Mouse (Mus musculus) neural tube, embryonic 12.5 days (tissue): ENCODE results near the gene Fat3. TPM values are rescaled to one million over a fixed set of nuclear protein-coding genes. Genes with fewer than 3 reads are reported as not detected.
A peak's percentile ranks its signal among the peaks of the same experiment; 100 is the strongest.

Experiments
- ATAC-seq: fragments of 200-750 bp; cut with Nextera tagmentation; 2 replicates; pipeline ENCODE4 v1.8.0; 2017; ENCODE audit warnings: low read depth, mild to moderate bottlenecking, moderate TSS enrichment, moderate library complexity; ENCODE audit not compliant: low FRiP score
- H3K27ac ChIP-seq: fragments of 300-500 bp; sonication (generic); 2 replicates; pipeline ENCODE4 v1.5.1; 2016
- H3K27me3 ChIP-seq: fragments of 300-500 bp; sonication (generic); replicated peaks from 2 replicates; pipeline ENCODE4 v1.6.1; 2016; ENCODE audit warnings: mild to moderate bottlenecking
- H3K36me3 ChIP-seq: fragments of 300-500 bp; sonication (generic); 2 replicates; pipeline ENCODE4 v1.6.1; 2016; ENCODE audit warnings: mild to moderate bottlenecking
- H3K4me1 ChIP-seq: fragments of 300-500 bp; sonication (generic); 2 replicates; pipeline ENCODE4 v1.6.1; 2016
- H3K4me2 ChIP-seq: fragments of 300-500 bp; sonication (generic); replicated peaks from 2 replicates; pipeline ENCODE4 v1.6.1; 2016; ENCODE audit warnings: mild to moderate bottlenecking
- H3K4me3 ChIP-seq: fragments of 300-500 bp; sonication (generic); 2 replicates; pipeline ENCODE4 v1.5.1; 2016
- H3K9ac ChIP-seq: fragments of 300-500 bp; sonication (generic); 2 replicates; pipeline ENCODE4 v1.6.1; 2016; ENCODE audit warnings: mild to moderate bottlenecking
- H3K9me3 ChIP-seq: fragments of 300-500 bp; sonication (generic); 2 replicates; pipeline ENCODE4 v1.6.1; 2016; ENCODE audit warnings: mild to moderate bottlenecking
- WGBS: fragments of 180-500 bp; shearing (Covaris S2); methylation state at CpG from one replicate; pipeline ENCODE4 v1.1.7; 2016; 5-methylcytosine and 5-hydroxymethylcytosine counted together
- polyA plus RNA-seq: library from polyadenylated mRNA; unstranded; fragments of >200 nt; fragmentation: Nextera tagmentation; extraction: Ambion mirVana; gene quantifications from 2 replicates; pipeline ENCODE4 v1.2.1, GENCODE M21; 2016

Gene Fat3
- polyA plus RNA-seq, 1 experiment from 2014 or later: 12.2 TPM

DNA sequence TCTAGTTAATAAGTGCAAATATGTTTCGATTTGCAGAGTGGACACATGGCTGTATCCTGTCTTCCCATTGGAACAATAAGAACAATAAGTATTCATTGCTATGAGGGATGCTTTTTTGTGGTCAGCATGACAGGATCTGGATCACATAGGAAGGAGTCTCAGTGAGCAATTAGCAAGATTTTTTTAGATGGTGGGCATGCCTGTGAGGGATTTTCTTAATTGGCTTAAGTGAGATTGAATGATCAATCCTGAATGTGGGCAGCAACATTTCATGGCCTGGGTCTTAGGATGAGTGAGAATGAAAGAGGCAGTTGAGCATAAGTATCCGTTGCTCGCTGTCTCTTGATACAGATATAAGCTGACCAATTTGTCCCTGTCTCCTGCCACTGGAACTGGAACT lies 4.8 kb downstream of the Fat3 start:
- ATAC-seq: no peak
- no peak overlapping the region for H3K4me2 ChIP-seq
- no peaks in the 10 kb centered on the region for H3K9me3 ChIP-seq
- 92% methylated on average over 3 of the region's 3 CpGs for WGBS
- peaks cover 9% of the 10 kb centered on the region; the same call in 1 of the 2 replicates for H3K4me1 ChIP-seq
- H3K36me3 ChIP-seq: no peaks in the 10 kb centered on the region
- no peaks in the 10 kb centered on the region for H3K27me3 ChIP-seq
- no peak overlapping the region for H3K4me3 ChIP-seq
- H3K27ac ChIP-seq: no peak overlapping the region
- no peak overlapping the region for H3K9ac ChIP-seq

DNA sequence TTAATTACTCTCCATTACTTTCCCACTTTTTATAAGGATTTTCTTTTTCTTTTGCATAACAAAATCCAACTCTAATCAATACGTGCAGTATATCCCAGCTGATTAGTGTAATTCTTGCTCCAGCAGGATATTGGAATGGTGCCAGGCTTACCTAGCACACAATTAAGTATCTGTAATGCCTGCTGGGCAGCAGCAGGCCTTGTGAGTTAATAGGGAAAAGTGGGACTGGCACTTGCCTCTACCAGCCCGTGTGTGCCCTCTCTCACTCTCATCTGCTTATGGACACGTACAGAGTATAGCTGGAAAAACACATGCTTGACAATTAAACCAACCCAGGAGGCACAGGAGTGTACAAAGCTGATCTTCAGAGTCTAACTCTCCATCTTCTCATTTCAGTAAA lies 11.4 kb downstream of the Fat3 start:
- no peak overlapping the region for H3K27ac ChIP-seq
- no peak; the same call in 1 of the 2 replicates for ATAC-seq
- H3K4me1 ChIP-seq: peaks cover 35% of the 10 kb centered on the region

DNA sequence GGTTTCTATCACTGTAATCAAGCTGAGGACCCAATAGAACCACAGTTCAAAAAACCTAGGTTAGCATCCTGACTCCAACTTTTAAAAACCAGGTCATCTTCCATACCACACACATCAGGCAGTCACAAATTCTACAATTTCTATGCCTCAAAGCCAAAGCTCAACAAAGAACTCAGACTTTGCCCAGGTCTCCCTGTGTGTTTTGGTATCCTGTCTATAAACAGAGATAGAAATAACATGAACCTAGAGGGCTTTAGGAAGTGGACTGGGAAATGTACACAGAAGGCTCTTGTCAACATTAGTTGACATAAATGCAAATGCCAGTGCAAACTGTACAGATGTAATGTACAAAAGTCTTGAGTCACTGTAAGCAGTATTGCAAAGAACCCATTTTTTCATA lies 13.5 kb downstream of the Fat3 start:
- H3K27ac ChIP-seq: no peak overlapping the region
- no peak for ATAC-seq
- H3K27me3 ChIP-seq: no peaks in the 10 kb centered on the region
- peaks cover 35% of the 10 kb centered on the region for H3K4me1 ChIP-seq
- no peak overlapping the region for H3K9ac ChIP-seq
- H3K9me3 ChIP-seq: no peaks in the 10 kb centered on the region
- H3K4me3 ChIP-seq: no peak overlapping the region
- H3K4me2 ChIP-seq: no peak overlapping the region
- no peaks in the 10 kb centered on the region for H3K36me3 ChIP-seq

More for the DNA sequence above, 11.4 kb downstream of the Fat3 start:
- Histone ChIP-seq H3K4me2 (no peak overlapping the region), H3K4me3 (no peak overlapping the region), H3K36me3 (no peaks in the 10 kb centered on the region), H3K9me3 (no peaks in the 10 kb centered on the region), H3K27me3 (no peaks in the 10 kb centered on the region), H3K9ac (no peak overlapping the region)
- 43% methylated on average over 3 of the region's 3 CpGs for WGBS

DNA sequence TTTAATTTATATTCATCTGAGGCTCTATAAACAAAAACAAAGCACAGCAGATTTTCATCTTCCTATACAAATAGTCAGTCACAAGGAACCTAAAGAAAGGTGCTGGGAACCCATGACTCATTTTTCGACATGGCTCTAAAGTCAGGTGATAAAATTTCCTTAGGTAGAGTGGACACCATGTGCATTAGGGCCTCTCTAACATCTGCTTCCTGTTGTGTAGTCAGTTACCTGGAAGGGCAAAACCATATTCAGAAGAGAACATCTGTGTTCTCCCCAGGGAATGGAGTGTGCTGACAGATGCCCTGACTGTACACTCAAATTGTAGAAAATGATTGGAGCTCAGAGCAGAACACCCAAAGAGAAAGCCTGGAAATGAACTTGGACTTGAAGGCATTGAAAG lies 14.9 kb downstream of the Fat3 start:
- no peak for ATAC-seq
- Histone ChIP-seq H3K27ac (no peak overlapping the region), H3K9me3 (no peaks in the 10 kb centered on the region), H3K36me3 (no peaks in the 10 kb centered on the region), H3K4me3 (no peak overlapping the region), H3K9ac (no peak overlapping the region), H3K27me3 (no peaks in the 10 kb centered on the region), H3K4me1 (peaks cover 35% of the 10 kb centered on the region), H3K4me2 (no peak overlapping the region)
- WGBS: 81% methylated on average over 1 of the region's 1 CpGs

DNA sequence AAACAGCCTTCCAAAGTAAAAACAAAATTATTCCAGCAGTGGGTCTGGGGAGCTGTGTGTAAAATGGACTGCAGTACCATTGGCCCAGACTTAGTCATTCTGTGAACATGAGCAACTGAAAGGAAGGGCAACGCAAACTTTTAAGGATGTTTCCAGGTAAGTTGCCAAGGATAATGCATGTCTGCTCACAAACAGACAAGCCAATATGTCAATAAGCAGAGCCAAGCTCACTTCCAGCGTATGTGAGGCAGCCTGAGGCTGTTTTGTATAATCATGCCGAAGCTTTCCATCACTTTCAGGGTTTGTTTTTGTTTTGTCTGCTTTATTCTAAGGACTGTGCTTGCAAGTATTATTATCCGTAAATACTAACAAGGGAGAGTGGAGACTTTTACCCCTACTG lies 15.9 kb downstream of the Fat3 start:
- Histone ChIP-seq H3K4me1 (peaks cover 31% of the 10 kb centered on the region), H3K9me3 (no peaks in the 10 kb centered on the region), H3K36me3 (no peaks in the 10 kb centered on the region), H3K27ac (peak overlapping the region; percentile 37; the same call in 1 of the 2 replicates), H3K27me3 (no peaks in the 10 kb centered on the region), H3K9ac (no peak overlapping the region), H3K4me3 (no peak overlapping the region), H3K4me2 (peak overlapping the region; percentile 41)
- peak; percentile 45 for ATAC-seq
- WGBS: 18% methylated on average over 4 of the region's 4 CpGs

DNA sequence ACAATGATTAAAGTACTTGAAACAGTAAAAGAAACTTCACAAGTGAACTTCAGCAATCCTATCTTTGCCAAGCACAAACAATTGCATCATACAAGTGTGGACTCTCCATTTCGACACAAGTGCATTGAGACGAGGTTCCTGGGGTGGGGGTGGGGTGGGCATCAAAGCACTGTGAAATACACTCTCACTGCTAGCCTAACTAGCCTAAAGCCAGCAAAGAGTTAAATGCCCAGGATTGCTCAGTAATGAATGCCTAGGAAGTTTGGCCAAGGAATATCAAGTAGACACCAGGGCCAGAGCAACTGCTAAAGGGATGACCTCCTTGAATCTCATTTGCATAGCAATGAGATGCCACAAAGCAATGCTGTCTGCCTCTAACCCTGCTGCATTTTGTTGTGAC lies 16.3 kb downstream of the Fat3 start:
- Histone ChIP-seq H3K36me3 (no peaks in the 10 kb centered on the region), H3K9ac (no peak overlapping the region), H3K4me1 (peaks cover 29% of the 10 kb centered on the region), H3K4me3 (no peak overlapping the region), H3K9me3 (no peaks in the 10 kb centered on the region), H3K27ac (0 out of 2 replicates have a peak overlapping the region, but pooled peaks have one; percentile 37), H3K4me2 (peak overlapping the region; percentile 41; the same call in 1 of the 2 replicates), H3K27me3 (no peaks in the 10 kb centered on the region)
- peak; percentile 96 for ATAC-seq
- WGBS: 28% methylated on average over 2 of the region's 2 CpGs

DNA sequence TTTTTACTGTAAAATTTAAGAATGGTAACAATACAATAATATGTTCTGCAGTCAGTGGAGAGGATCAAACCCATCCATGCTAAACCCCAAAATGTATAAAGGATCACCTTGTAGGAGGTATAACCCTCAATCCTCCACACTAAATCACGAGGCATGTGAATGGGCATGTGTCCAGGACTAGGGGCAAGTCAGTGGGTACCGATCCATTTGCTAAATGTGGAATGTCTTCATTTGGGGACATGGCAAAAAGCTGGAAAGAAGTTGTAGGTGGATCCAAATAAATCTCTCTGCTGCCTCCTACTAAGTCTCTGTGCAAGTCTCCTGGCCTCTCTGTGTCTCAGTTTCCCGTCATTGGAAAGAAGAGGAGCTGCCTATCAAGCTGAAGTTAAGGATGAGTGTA lies 39.6 kb downstream of the Fat3 start:
- H3K4me1 ChIP-seq: no peaks in the 10 kb centered on the region
- no peak overlapping the region for H3K9ac ChIP-seq
- H3K9me3 ChIP-seq: no peaks in the 10 kb centered on the region
- no peak for ATAC-seq
- WGBS: 98% methylated on average over 3 of the region's 3 CpGs
- no peak overlapping the region for H3K4me2 ChIP-seq
- no peaks in the 10 kb centered on the region for H3K36me3 ChIP-seq
- H3K4me3 ChIP-seq: no peak overlapping the region
- no peak overlapping the region for H3K27ac ChIP-seq
- no peaks in the 10 kb centered on the region for H3K27me3 ChIP-seq

DNA sequence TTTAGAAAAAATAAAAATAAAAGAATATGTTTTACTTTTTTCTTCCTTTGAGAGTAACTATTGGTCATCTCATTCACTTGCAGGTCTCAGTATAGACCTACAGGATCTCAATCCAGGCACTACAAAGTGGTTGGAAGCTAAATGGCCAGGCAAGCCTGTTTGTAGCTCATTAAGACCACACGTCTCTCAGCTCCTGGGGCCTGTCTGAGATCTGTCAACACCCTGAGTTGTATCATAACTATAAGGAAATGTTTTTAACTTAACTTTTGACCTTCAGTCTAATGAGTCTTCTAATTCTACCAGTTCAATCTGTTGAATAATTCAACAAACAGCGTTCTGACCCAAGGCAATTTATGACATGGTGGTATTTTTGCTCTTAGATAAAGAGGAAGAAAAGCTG lies 40.5 kb downstream of the Fat3 start:
- Histone ChIP-seq H3K9ac (no peak overlapping the region), H3K4me1 (no peaks in the 10 kb centered on the region), H3K36me3 (no peaks in the 10 kb centered on the region), H3K9me3 (no peaks in the 10 kb centered on the region), H3K4me2 (no peak overlapping the region), H3K4me3 (no peak overlapping the region), H3K27ac (no peak overlapping the region), H3K27me3 (no peaks in the 10 kb centered on the region)
- 77% methylated on average over 2 of the region's 2 CpGs for WGBS
- no peak for ATAC-seq

DNA sequence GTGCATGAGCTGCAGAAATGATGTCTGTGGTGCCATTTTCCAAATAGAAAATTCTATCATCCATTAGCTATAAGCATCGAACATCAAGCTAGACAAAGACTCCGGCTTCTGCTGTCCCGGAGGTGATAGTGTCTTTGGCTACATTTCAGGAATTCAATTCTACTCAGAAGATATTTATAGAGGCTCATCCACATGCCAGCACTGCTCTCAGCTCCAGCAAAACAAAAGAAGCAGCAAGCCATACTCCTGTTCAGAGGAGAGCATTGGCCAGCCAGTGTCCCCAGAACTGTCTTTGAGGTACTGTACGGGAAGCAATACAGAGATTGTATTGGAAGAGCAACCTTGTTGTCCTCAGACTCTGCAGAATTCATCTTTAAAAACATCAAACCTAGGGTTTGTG lies 59.2 kb downstream of the Fat3 start:
- H3K9ac ChIP-seq: no peak overlapping the region
- 69% methylated on average over 4 of the region's 4 CpGs for WGBS

DNA sequence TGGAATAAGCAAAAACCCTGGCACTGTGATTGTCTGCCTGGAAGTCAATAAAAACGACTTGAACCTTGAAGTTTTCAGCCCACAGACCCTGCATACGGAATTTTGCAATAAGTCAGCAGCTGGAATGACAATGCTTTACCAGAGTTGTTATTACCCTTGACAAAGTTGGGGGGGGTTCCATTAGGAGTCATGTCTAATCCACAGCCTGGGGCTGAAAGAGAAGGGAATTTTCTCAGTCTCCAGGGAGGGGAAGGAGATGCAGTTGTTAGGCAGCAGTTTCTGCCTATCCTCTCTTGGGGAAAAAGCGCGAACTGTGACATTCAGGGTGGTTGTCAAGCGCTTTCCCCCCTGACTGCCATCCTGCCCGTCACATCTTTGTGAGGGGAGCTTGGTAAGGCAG lies 60.4 kb downstream of the Fat3 start:
- Histone ChIP-seq H3K9me3 (no peaks in the 10 kb centered on the region), H3K27ac (no peak overlapping the region), H3K9ac (no peak overlapping the region), H3K4me2 (peak overlapping the region; percentile 29), H3K36me3 (no peaks in the 10 kb centered on the region), H3K4me3 (no peak overlapping the region), H3K27me3 (no peaks in the 10 kb centered on the region), H3K4me1 (peaks cover 36% of the 10 kb centered on the region)
- ATAC-seq: peak; percentile 28; the same call in 1 of the 2 replicates
- WGBS: 27% methylated on average over 6 of the region's 6 CpGs

More for the DNA sequence above, 59.2 kb downstream of the Fat3 start:
- Histone ChIP-seq H3K36me3 (no peaks in the 10 kb centered on the region), H3K4me3 (no peak overlapping the region), H3K4me2 (no peak overlapping the region), H3K9me3 (no peaks in the 10 kb centered on the region), H3K4me1 (peaks cover 31% of the 10 kb centered on the region), H3K27ac (no peak overlapping the region), H3K27me3 (no peaks in the 10 kb centered on the region)
- ATAC-seq: no peak

DNA sequence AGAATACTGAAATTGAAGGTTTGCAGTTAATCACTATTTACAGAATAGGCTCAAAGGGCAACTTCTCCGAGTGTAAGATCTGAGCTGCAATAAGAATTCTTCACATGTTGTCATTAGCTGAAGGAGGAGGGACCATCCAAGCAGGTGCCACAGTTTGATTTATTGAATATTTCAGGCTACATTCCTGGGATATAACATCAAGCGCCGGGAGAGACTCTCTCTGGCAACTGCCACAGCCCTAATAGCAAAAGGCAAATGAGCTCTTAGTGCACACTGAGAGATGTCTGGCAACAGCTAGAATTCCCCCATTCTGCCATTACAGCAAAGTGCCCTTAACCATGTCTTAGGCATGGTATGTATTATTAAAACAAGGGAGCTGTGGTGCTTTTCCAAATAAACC lies 61.1 kb downstream of the Fat3 start:
- peak; percentile 39 for ATAC-seq
- Histone ChIP-seq H3K9me3 (no peaks in the 10 kb centered on the region), H3K4me2 (0 out of 2 replicates have a peak overlapping the region, but pooled peaks have one; percentile 29), H3K36me3 (no peaks in the 10 kb centered on the region), H3K27me3 (no peaks in the 10 kb centered on the region), H3K4me3 (no peak overlapping the region), H3K9ac (no peak overlapping the region), H3K27ac (no peak overlapping the region), H3K4me1 (peaks cover 36% of the 10 kb centered on the region)
- WGBS: 18% methylated on average over 3 of the region's 3 CpGs

DNA sequence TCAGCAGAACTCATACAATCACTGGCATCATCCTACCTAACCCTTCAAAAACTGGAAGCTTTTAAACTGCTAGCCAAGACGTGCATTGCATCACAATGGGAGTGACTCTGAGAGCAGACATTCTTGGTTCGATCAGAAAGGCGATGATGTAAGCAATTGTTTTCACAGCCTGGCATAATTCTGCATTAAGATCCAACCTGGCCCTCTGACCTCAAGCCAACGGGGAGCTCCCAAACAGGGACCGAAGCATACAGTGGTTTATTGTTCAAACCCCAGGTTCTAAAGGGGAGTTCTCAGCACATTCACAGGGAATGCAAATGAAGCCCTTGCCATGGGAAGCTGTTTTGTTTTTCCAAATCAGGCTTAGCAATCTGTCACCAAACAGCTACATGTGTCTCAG lies 63.3 kb downstream of the Fat3 start:
- no peak overlapping the region; the same call in 1 of the 2 replicates for H3K27ac ChIP-seq
- peak; percentile 63 for ATAC-seq
- WGBS: 7% methylated on average over 5 of the region's 5 CpGs
- H3K9ac ChIP-seq: no peak overlapping the region
- peaks cover 36% of the 10 kb centered on the region for H3K4me1 ChIP-seq
- H3K4me3 ChIP-seq: no peak overlapping the region
- H3K9me3 ChIP-seq: no peaks in the 10 kb centered on the region
- no peaks in the 10 kb centered on the region for H3K27me3 ChIP-seq
- peak overlapping the region; percentile 27 for H3K4me2 ChIP-seq
- H3K36me3 ChIP-seq: no peaks in the 10 kb centered on the region

DNA sequence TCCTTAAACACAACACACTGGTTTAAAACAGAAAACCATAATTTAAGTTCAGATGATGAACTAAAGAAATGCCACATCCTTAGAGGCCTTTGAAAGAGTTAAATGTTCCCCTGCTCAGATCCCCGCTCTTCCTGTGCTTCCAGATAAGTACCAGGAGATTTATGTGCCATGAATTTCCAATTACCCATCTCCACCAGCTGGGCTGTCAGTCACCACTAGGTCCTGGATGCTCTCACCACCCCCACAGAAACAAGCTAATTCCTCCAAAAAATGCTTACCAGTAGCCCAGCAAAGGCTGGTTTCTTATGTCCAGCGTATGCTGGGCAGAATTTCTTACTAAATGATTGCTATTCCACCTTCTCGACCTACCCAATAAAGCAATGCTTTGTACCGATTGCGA lies 72.5 kb downstream of the Fat3 start:
- Histone ChIP-seq H3K4me1 (peaks cover 9% of the 10 kb centered on the region), H3K27ac (no peak overlapping the region), H3K9ac (no peak overlapping the region), H3K36me3 (no peaks in the 10 kb centered on the region), H3K27me3 (no peaks in the 10 kb centered on the region), H3K4me3 (no peak overlapping the region), H3K9me3 (no peaks in the 10 kb centered on the region), H3K4me2 (no peak overlapping the region)
- peak; percentile 65; the same call in 1 of the 2 replicates for ATAC-seq
- 46% methylated on average over 5 of the region's 5 CpGs for WGBS
